Mouse (Mus musculus) ES-CJ7 (cell line): ENCODE measurements at regions not wholly inside any gene's neighbourhood (a gene's known extent, or its start where the extent isn't known, plus 50 kb on each side); places are given as distances from the start of the nearest gene placed in this dataset.

Source experiments
- DNase-seq: peaks from one replicate; pipeline ENCODE4 v3.0.0; 2011; ENCODE audit warnings: low read depth, low spot score

DNA sequence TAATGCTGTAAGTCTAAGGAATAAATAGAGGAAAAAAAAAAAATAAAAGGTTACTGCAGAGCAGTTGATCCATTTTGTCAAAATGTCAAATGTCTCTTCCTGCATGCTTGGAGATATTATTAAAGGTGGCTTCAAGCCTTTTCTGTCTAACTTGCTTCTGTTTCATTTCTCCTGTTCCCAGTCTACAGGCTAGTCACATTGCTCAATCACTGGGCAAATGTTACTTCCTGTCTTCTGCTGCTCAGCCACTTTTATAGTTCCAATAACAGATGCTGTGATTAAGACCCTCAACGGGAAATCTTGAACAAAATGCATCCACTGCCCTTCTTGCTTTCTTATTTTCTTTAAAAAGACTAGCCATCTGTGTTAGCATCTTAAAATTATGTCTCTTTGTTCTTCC, 1445.2 kb upstream of the Pcdh17 start:
- DNase-seq, result no peak

DNA sequence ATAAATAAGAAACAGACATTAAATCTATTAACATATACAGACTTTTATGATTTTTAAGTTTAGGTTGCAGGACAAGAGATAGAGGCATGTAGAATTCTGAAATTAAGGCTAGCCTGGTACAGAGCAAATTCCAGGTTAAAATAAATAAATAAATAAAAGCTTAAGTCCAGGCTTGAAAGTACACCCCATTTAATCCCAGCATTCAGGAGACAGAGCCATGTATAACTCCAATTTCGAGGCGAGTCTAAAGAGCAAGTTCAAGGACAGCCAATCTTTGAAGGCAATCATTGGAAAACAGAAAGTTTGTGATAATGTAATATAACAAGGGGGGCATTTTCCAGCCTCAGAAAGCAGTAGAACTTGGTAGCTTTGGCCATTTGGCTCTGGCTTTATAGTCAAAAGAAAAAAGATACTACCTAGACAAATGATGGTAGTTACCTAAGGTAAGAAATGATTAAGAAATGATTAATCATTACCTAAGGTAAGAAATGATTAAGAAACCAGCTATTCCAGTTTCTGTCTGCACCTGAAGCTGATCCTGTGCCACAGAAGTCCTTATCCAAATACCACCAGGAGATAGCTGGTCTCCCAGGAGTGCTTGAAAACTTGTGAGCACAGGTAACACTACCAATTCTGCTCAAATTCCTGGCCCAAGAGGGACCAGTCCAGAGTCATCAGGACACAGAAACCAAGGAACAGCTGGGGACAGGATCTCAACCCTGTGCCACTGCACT, 1441.0 kb upstream of the Pcdh17 start:
- no peak for DNase-seq

DNA sequence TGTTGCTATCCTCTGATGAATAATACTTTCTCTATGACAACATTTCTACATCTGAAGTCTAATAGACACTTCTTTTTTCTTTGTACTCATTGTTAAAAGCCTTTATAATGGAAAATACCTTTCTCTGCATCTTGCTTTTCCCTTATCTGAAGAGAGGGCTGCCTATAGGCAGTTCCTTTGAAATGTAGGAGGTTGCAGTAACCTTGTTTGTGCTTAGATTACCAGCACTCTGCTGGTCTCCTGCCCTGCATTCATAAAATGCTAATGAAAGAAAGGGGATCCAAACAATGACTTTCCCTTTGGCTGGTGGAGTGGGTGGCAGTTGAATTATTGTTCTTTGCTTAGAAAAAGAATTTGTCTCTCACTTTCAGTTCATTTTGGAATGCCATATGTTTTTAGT, 1434.8 kb upstream of the Pcdh17 start:
- peak; percentile 67 for DNase-seq

DNA sequence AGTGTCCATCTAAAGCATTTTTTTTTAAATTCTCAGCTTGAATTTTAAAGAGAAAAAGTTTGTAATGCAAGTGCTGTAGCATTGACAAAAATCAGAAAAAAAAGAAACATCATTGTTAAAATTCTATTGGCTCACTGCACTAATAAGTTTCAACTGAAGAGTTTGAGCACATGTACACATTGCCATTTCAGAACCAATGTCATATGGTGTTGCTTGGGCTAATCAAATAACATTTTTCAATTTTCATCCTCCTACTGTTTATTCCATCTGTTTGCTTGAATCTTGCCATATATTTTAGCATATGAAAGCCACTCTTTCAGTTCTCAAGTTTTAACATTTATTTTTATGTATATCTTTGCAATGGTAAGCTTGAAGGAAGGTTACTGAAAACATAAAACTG, 1421.5 kb upstream of the Pcdh17 start:
- no peak for DNase-seq
